27 mouse cellular contexts compared by ENCODE assay signal in the genomic region with DNA sequence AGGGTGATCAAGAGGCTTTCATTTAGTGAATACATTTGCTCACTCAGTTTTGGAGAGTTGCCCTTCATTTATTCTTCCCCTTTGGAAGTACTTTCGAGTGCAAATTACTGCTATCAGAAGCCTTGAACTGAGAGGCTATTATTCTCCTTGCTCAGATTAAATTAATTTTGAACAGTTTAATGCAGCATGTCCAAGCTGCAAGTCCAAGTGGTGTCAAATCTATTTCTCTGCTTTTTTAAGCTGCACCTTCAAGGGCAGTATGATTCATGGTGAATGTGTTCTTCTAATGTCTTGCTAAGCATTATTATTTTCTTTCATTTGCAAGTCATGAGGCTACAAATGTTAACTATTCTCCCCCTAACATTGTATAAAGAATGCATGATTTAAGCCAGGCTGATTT.
DNase-seq lines count a peak whose midpoint lies in the region; ATAC-seq and TF ChIP-seq lines count a peak whose summit lies in the region.
"Had no signal": no experiment of that assay in that cellular context is flagged by ENCODE, and none has a peak within 500 bp of the region (broad histone marks: within the 10 kb centered on the region; RNA-seq: fewer than 3 reads in every experiment).

No protein-coding gene starts in this region.

- no peaks in the 10 kb centered on the region for H3K36me3 ChIP-seq in forebrain, embryonic 13.5 days (ENCODE audit: poor library complexity, severe bottlenecking)
- no peaks in the 10 kb centered on the region for H3K36me3 ChIP-seq in forebrain, embryonic 11.5 days (ENCODE audit: control insufficient read depth, insufficient read depth, low read length)
- H3K36me3 ChIP-seq in forebrain, embryonic 16.5 days (ENCODE audit: control insufficient read depth, insufficient read depth) = no peaks in the 10 kb centered on the region
- no peaks in the 10 kb centered on the region for H3K36me3 ChIP-seq in forebrain, postnatal 0 days (ENCODE audit: insufficient read depth)
- no peaks in the 10 kb centered on the region for H3K36me3 ChIP-seq in midbrain, postnatal 0 days (ENCODE audit: insufficient read depth, low read length)
- H3K36me3 ChIP-seq in midbrain, embryonic 15.5 days (replicated peaks) = no peaks in the 10 kb centered on the region
- H3K36me3 ChIP-seq: embryonic facial prominence, embryonic 12.5 days; embryonic facial prominence, embryonic 15.5 days; G1E; heart, embryonic 10.5 days; heart, embryonic 13.5 days; intestine, embryonic 15.5 days had no signal

- DNase-seq in forebrain, embryonic 11.5 days (ENCODE audit: low spot score) = no peak
- no peak for DNase-seq in forebrain, postnatal 0 days
- DNase-seq in midbrain, postnatal 0 days (ENCODE audit: low spot score) = peak; percentile 0
- no peak for DNase-seq in B cell, adult 2 months
- DNase-seq: adrenal gland, adult 2 months; adrenal gland, postnatal 14 days; cerebellum, adult 11 months; cerebellum, adult 2 months; cerebellum, adult 9-11 months; cerebellum, postnatal 25 days; gastrocnemius, postnatal 10 days; gastrocnemius, postnatal 36 days; heart, adult 2 months; heart, postnatal 14 days; heart, postnatal 4 days; kidney, adult 11 months had no signal

- H3K4me1 ChIP-seq in forebrain, embryonic 13.5 days = no peaks in the 10 kb centered on the region
- no peaks in the 10 kb centered on the region for H3K4me1 ChIP-seq in forebrain, embryonic 11.5 days (replicated peaks; ENCODE audit: control insufficient read depth, insufficient read depth, low read length)
- no peaks in the 10 kb centered on the region for H3K4me1 ChIP-seq in forebrain, embryonic 16.5 days (replicated peaks; ENCODE audit: control insufficient read depth, insufficient read depth, low read length)
- no peaks in the 10 kb centered on the region for H3K4me1 ChIP-seq in forebrain, postnatal 0 days (ENCODE audit: insufficient read depth)
- no peaks in the 10 kb centered on the region for H3K4me1 ChIP-seq in midbrain, postnatal 0 days (ENCODE audit: insufficient read depth, low read length)
- no peaks in the 10 kb centered on the region for H3K4me1 ChIP-seq in midbrain, embryonic 15.5 days
- H3K4me1 ChIP-seq: embryonic facial prominence, embryonic 12.5 days; embryonic facial prominence, embryonic 15.5 days; heart, embryonic 10.5 days; heart, embryonic 13.5 days; intestine, embryonic 15.5 days had no signal

- 43% methylated on average over 1 of the region's 1 CpGs for WGBS in forebrain, embryonic 13.5 days
- WGBS in forebrain, embryonic 11.5 days = 62% methylated on average over 1 of the region's 1 CpGs
- WGBS in forebrain, embryonic 16.5 days = 29% methylated on average over 1 of the region's 1 CpGs
- WGBS in forebrain, postnatal 0 days = 29% methylated on average over 1 of the region's 1 CpGs
- 38% methylated on average over 1 of the region's 1 CpGs for WGBS in midbrain, postnatal 0 days
- 24% methylated on average over 1 of the region's 1 CpGs for WGBS in midbrain, embryonic 15.5 days

- H3K9ac ChIP-seq in forebrain, embryonic 13.5 days = no peak overlapping the region
- H3K9ac ChIP-seq in forebrain, embryonic 11.5 days (ENCODE audit: low read length) = no peak overlapping the region
- no peak overlapping the region for H3K9ac ChIP-seq in forebrain, embryonic 16.5 days (replicated peaks; ENCODE audit: low read depth, low read length)
- H3K9ac ChIP-seq in forebrain, postnatal 0 days = no peak overlapping the region
- H3K9ac ChIP-seq in midbrain, postnatal 0 days (replicated peaks; ENCODE audit: low read length, poor library complexity, severe bottlenecking) = no peak overlapping the region
- no peak overlapping the region for H3K9ac ChIP-seq in midbrain, embryonic 15.5 days
- H3K9ac ChIP-seq: embryonic facial prominence, embryonic 12.5 days; embryonic facial prominence, embryonic 15.5 days; heart, embryonic 13.5 days; hindbrain, embryonic 14.5 days; intestine, embryonic 15.5 days had no signal

- no peak overlapping the region for H3K4me2 ChIP-seq in forebrain, embryonic 13.5 days
- H3K4me2 ChIP-seq in forebrain, embryonic 11.5 days (ENCODE audit: low read depth, low read length, severe bottlenecking) = no peak overlapping the region
- H3K4me2 ChIP-seq in forebrain, embryonic 16.5 days (ENCODE audit: low read length) = no peak overlapping the region
- H3K4me2 ChIP-seq in forebrain, postnatal 0 days (ENCODE audit: low read depth) = no peak overlapping the region
- no peak overlapping the region for H3K4me2 ChIP-seq in midbrain, postnatal 0 days (ENCODE audit: low read depth, low read length, poor library complexity, severe bottlenecking)
- no peak overlapping the region for H3K4me2 ChIP-seq in midbrain, embryonic 15.5 days
- H3K4me2 ChIP-seq: embryonic facial prominence, embryonic 12.5 days; embryonic facial prominence, embryonic 15.5 days; heart, embryonic 13.5 days; hindbrain, embryonic 14.5 days; intestine, embryonic 15.5 days had no signal

- H3K9me3 ChIP-seq in forebrain, embryonic 13.5 days (replicated peaks) = no peaks in the 10 kb centered on the region
- H3K9me3 ChIP-seq in forebrain, embryonic 11.5 days (ENCODE audit: control insufficient read depth, low read length) = no peaks in the 10 kb centered on the region
- H3K9me3 ChIP-seq in forebrain, embryonic 16.5 days (ENCODE audit: control insufficient read depth, low read length) = no peaks in the 10 kb centered on the region
- no peaks in the 10 kb centered on the region for H3K9me3 ChIP-seq in forebrain, postnatal 0 days (ENCODE audit: low read length)
- no peaks in the 10 kb centered on the region for H3K9me3 ChIP-seq in midbrain, postnatal 0 days (ENCODE audit: low read length)
- H3K9me3 ChIP-seq in midbrain, embryonic 15.5 days = no peaks in the 10 kb centered on the region
- H3K9me3 ChIP-seq: embryonic facial prominence, embryonic 12.5 days; embryonic facial prominence, embryonic 15.5 days; G1E; heart, embryonic 10.5 days; heart, embryonic 13.5 days; intestine, embryonic 15.5 days had no signal

- H3K4me3 ChIP-seq in forebrain, embryonic 13.5 days = no peak overlapping the region
- no peak overlapping the region for H3K4me3 ChIP-seq in forebrain, embryonic 11.5 days (ENCODE audit: low read depth, low read length)
- no peak overlapping the region for H3K4me3 ChIP-seq in forebrain, embryonic 16.5 days (replicated peaks; ENCODE audit: low read length)
- no peak overlapping the region for H3K4me3 ChIP-seq in forebrain, postnatal 0 days (ENCODE audit: low read depth, low read length)
- H3K4me3 ChIP-seq in midbrain, postnatal 0 days (ENCODE audit: low read depth, low read length) = no peak overlapping the region
- no peak overlapping the region for H3K4me3 ChIP-seq in midbrain, embryonic 15.5 days
- H3K4me3 ChIP-seq: embryonic facial prominence, embryonic 12.5 days; embryonic facial prominence, embryonic 15.5 days; heart, adult 2 months; heart, embryonic 10.5 days; heart, embryonic 13.5 days; intestine, embryonic 15.5 days had no signal

- no peaks in the 10 kb centered on the region for H3K27me3 ChIP-seq in forebrain, embryonic 13.5 days
- no peaks in the 10 kb centered on the region for H3K27me3 ChIP-seq in forebrain, embryonic 11.5 days (ENCODE audit: control insufficient read depth, insufficient read depth, low read length)
- no peaks in the 10 kb centered on the region for H3K27me3 ChIP-seq in forebrain, embryonic 16.5 days (replicated peaks; ENCODE audit: control insufficient read depth, insufficient read depth, low read length)
- no peaks in the 10 kb centered on the region for H3K27me3 ChIP-seq in forebrain, postnatal 0 days (ENCODE audit: insufficient read depth, low read length)
- H3K27me3 ChIP-seq in midbrain, postnatal 0 days (ENCODE audit: insufficient read depth, low read length) = no peaks in the 10 kb centered on the region
- H3K27me3 ChIP-seq in midbrain, embryonic 15.5 days (replicated peaks) = no peaks in the 10 kb centered on the region
- H3K27me3 ChIP-seq: CH12.LX; embryonic facial prominence, embryonic 12.5 days; embryonic facial prominence, embryonic 15.5 days; heart, embryonic 13.5 days; intestine, embryonic 15.5 days had no signal

- H3K27ac ChIP-seq in forebrain, embryonic 13.5 days = no peak overlapping the region
- no peak overlapping the region for H3K27ac ChIP-seq in forebrain, embryonic 11.5 days (ENCODE audit: low read depth, low read length)
- no peak overlapping the region for H3K27ac ChIP-seq in forebrain, embryonic 16.5 days (ENCODE audit: low read length)
- no peak overlapping the region for H3K27ac ChIP-seq in forebrain, postnatal 0 days (ENCODE audit: low read depth, low read length)
- H3K27ac ChIP-seq in midbrain, postnatal 0 days (ENCODE audit: low read depth, low read length) = no peak overlapping the region
- no peak overlapping the region for H3K27ac ChIP-seq in midbrain, embryonic 15.5 days
- H3K27ac ChIP-seq: embryonic facial prominence, embryonic 12.5 days; embryonic facial prominence, embryonic 15.5 days; heart, adult 2 months; heart, embryonic 10.5 days; heart, embryonic 13.5 days; hindbrain, embryonic 14.5 days; intestine, embryonic 15.5 days had no signal

- TF ChIP-seq CTCF in forebrain, postnatal 0 days (IDR thresholded peaks at IDR 0.05; ENCODE audit: low read depth) = no peak
- no peak for TF ChIP-seq CTCF in midbrain, postnatal 0 days (IDR thresholded peaks at IDR 0.05)

- ATAC-seq in forebrain, embryonic 13.5 days = 0 out of 2 replicates have a peak, but pooled peaks have one; percentile 30
- no peak for ATAC-seq in forebrain, embryonic 11.5 days (replicated peaks; ENCODE audit: low FRiP score)
- ATAC-seq in forebrain, embryonic 16.5 days = peak; percentile 67
- no peak for ATAC-seq in forebrain, postnatal 0 days
- no peak for ATAC-seq in midbrain, postnatal 0 days (ENCODE audit: low FRiP score)
- no peak for ATAC-seq in midbrain, embryonic 15.5 days (replicated peaks)
- ATAC-seq: intestine, embryonic 15.5 days had no signal

Comparison
In these comparisons a context has a peak if more than half of its experiments do, and no peak if none do; other contexts are left out.
1. ATAC-seq: peak in forebrain, embryonic 13.5 days (single experiment) and forebrain, embryonic 16.5 days (single experiment); none in forebrain, embryonic 11.5 days (single experiment), forebrain, postnatal 0 days (single experiment), midbrain, postnatal 0 days (single experiment) and midbrain, embryonic 15.5 days (single experiment).